Mouse (Mus musculus): ENCODE data around the gene Wdpcp. TPM values are rescaled to one million over a fixed set of nuclear protein-coding genes. Genes with fewer than 3 reads are reported as not detected.

The Wdpcp gene
- polyA plus RNA-seq, 1 experiment from 2014 or later: 6.7 TPM

DNA sequence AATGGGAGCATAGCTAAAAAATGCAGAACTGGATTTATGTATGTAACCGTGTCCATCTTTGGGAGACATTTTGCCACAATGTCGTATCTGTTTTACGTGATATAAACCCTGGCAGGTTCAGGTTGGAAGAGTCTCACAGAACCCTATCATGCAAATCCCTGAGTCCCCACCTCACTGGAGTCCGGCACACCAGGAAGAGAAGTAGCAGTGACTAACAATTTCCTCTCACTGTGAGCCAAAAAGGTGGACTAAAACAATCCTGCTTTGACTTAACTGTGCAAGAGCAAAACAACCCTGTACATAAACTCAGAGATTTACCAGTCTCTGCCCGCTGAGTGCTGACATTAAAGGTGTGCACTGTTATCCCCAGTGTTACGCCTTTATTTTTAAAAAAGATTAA, 5.1 kb upstream of the Wdpcp start:
- H3K27me3 ChIP-seq (ENCODE audit: insufficient read depth, low read length): no peaks in the 10 kb centered on the region
- no peak for ATAC-seq (replicated peaks; ENCODE audit: low FRiP score, low read depth)
- 0 out of 2 replicates have a peak, but pooled peaks cover 3% of the 10 kb centered on the region for H3K4me1 ChIP-seq (replicated peaks; ENCODE audit: insufficient read depth, low read length)
- H3K4me2 ChIP-seq (ENCODE audit: low read length): no peak overlapping the region
- H3K27ac ChIP-seq: no peak overlapping the region
- no peak overlapping the region for H3K4me3 ChIP-seq (replicated peaks; ENCODE audit: low read depth, low read length)
- H3K36me3 ChIP-seq (ENCODE audit: insufficient read depth, low read length): peaks cover 13% of the 10 kb centered on the region
- WGBS: 92% methylated on average over 6 of the region's 6 CpGs
- H3K9ac ChIP-seq (ENCODE audit: low read depth, low read length): no peak overlapping the region
- TF ChIP-seq CTCF (IDR thresholded peaks at IDR 0.05; ENCODE audit: low read depth): no peak
- no peaks in the 10 kb centered on the region for H3K9me3 ChIP-seq (replicated peaks; ENCODE audit: low read length)
- no peak for DNase-seq (ENCODE audit: low spot score)

DNA sequence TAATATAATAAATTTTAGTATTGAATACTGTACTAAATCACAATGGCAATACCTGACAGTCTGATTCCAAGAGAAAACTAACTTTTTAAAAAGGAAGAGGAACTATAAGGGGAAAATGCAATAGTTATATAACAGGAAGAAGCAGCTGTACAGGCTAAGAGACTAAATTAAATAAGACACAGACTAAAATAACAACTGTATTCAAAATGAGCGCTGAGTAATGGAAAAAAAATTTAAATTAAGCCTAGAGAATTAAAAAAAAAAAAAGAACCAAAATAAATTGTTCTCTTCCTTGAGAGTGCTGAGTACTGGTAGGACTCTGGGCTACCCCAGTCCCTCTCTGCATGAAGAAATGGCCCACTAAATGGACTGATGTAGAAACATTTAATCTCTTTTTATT, 4.3 kb upstream of the Wdpcp start:
- 80% methylated on average over 1 of the region's 1 CpGs for WGBS
- ATAC-seq (replicated peaks; ENCODE audit: low FRiP score, low read depth): no peak

DNA sequence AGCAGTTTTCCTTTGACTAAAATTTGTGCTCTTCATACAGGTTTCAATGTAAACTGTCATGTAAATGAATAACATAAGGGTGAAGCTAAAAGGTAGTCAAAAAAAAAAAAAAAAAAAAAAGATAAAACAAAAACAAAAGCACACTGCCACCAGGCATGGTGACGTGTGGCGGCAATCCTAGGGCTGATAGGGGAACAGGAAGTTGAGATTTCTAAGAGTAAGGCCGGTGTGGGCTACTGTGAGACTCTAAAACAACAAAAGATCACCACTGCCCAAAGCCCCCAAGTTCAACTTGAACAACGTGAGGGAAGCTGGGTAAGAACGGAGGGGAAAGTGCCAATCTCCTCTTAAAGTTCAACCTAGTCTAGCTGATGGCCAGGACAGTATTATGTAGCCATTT, 3.0 kb upstream of the Wdpcp start:
- H3K36me3 ChIP-seq (ENCODE audit: insufficient read depth, low read length): peaks cover 7% of the 10 kb centered on the region; the same call in 1 of the 2 replicates
- no peak for TF ChIP-seq CTCF (IDR thresholded peaks at IDR 0.05; ENCODE audit: low read depth)
- peak overlapping the region; percentile 65; the same call in 1 of the 2 replicates for H3K4me2 ChIP-seq (ENCODE audit: low read length)
- H3K9ac ChIP-seq (ENCODE audit: low read depth, low read length): no peak overlapping the region
- DNase-seq (ENCODE audit: low spot score) (no peak), ATAC-seq (replicated peaks; ENCODE audit: low FRiP score, low read depth) (no peak)
- no peaks in the 10 kb centered on the region for H3K9me3 ChIP-seq (replicated peaks; ENCODE audit: low read length)
- H3K27ac ChIP-seq: 0 out of 2 replicates have a peak overlapping the region, but pooled peaks have one; percentile 37
- no peak overlapping the region for H3K4me3 ChIP-seq (replicated peaks; ENCODE audit: low read depth, low read length)
- WGBS: 46% methylated on average over 5 of the region's 5 CpGs
- H3K4me1 ChIP-seq (replicated peaks; ENCODE audit: insufficient read depth, low read length): 0 out of 2 replicates have a peak, but pooled peaks cover 7% of the 10 kb centered on the region
- no peaks in the 10 kb centered on the region for H3K27me3 ChIP-seq (ENCODE audit: insufficient read depth, low read length)

More for the DNA sequence above, 4.3 kb upstream of the Wdpcp start:
- no peak for DNase-seq (ENCODE audit: low spot score)
- no peaks in the 10 kb centered on the region for H3K27me3 ChIP-seq (ENCODE audit: insufficient read depth, low read length)
- H3K4me2 ChIP-seq (ENCODE audit: low read length): no peak overlapping the region
- H3K9me3 ChIP-seq (replicated peaks; ENCODE audit: low read length): no peaks in the 10 kb centered on the region
- no peak overlapping the region for H3K4me3 ChIP-seq (replicated peaks; ENCODE audit: low read depth, low read length)
- no peak for TF ChIP-seq CTCF (IDR thresholded peaks at IDR 0.05; ENCODE audit: low read depth)
- no peak overlapping the region for H3K9ac ChIP-seq (ENCODE audit: low read depth, low read length)
- 0 out of 2 replicates have a peak, but pooled peaks cover 3% of the 10 kb centered on the region for H3K4me1 ChIP-seq (replicated peaks; ENCODE audit: insufficient read depth, low read length)
- H3K27ac ChIP-seq: 0 out of 2 replicates have a peak overlapping the region, but pooled peaks have one; percentile 42
- peaks cover 10% of the 10 kb centered on the region for H3K36me3 ChIP-seq (ENCODE audit: insufficient read depth, low read length)

- H3K9ac ChIP-seq (ENCODE audit: low read depth, low read length): no peak overlapping the region
- 0 out of 2 replicates have a peak overlapping the region, but pooled peaks have one; percentile 37 for H3K27ac ChIP-seq
- H3K9me3 ChIP-seq (replicated peaks; ENCODE audit: low read length): no peaks in the 10 kb centered on the region
- DNase-seq (ENCODE audit: low spot score) (peak; percentile 47), ATAC-seq (replicated peaks; ENCODE audit: low FRiP score, low read depth) (no peak)
- no peak overlapping the region for H3K4me3 ChIP-seq (replicated peaks; ENCODE audit: low read depth, low read length)
- peaks cover 7% of the 10 kb centered on the region; the same call in 1 of the 2 replicates for H3K36me3 ChIP-seq (ENCODE audit: insufficient read depth, low read length)
- no peaks in the 10 kb centered on the region for H3K27me3 ChIP-seq (ENCODE audit: insufficient read depth, low read length)
- peak overlapping the region; percentile 65 for H3K4me2 ChIP-seq (ENCODE audit: low read length)
- WGBS: 26% methylated on average over 3 of the region's 3 CpGs
- H3K4me1 ChIP-seq (replicated peaks; ENCODE audit: insufficient read depth, low read length): 0 out of 2 replicates have a peak, but pooled peaks cover 7% of the 10 kb centered on the region
- TF ChIP-seq CTCF (IDR thresholded peaks at IDR 0.05; ENCODE audit: low read depth): no peak
Measured at GRCm38 (mm10) chr11:21569456-21570108, 2.5 kb upstream of the Wdpcp start.

DNA sequence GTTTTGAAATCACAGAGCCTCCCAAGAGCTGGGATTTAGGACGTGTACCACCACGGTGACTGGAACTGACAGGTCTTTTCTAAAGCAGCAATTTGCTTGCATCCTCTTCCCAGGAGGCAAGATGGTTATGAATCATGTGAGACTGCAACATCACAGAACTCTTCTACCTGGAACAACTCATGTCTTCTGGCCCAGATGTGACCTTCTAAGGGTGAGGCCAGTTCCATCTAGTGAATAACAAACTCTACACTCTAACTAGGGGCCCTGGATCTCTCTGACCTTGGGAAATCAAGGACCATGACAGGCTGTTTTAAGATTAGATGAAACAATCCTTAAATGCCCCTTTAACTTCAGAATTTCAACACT, 1.9 kb upstream of the Wdpcp start:
- peaks cover 5% of the 10 kb centered on the region; the same call in 1 of the 2 replicates for H3K36me3 ChIP-seq (ENCODE audit: insufficient read depth, low read length)

GRCm38 (mm10) chr11:21570973-21571372, 1.1 kb upstream of the Wdpcp start:
- Histone ChIP-seq H3K27me3 (ENCODE audit: insufficient read depth, low read length) (no peaks in the 10 kb centered on the region), H3K4me2 (ENCODE audit: low read length) (peak overlapping the region; percentile 65), H3K27ac (peak overlapping the region; percentile 90), H3K4me1 (replicated peaks; ENCODE audit: insufficient read depth, low read length) (0 out of 2 replicates have a peak, but pooled peaks cover 7% of the 10 kb centered on the region), H3K9me3 (replicated peaks; ENCODE audit: low read length) (no peaks in the 10 kb centered on the region), H3K9ac (ENCODE audit: low read depth, low read length) (peak overlapping the region; percentile 80; the same call in 1 of the 2 replicates), H3K4me3 (replicated peaks; ENCODE audit: low read depth, low read length) (peak overlapping the region; percentile 87), H3K36me3 (ENCODE audit: insufficient read depth, low read length) (no peaks in the 10 kb centered on the region; the same call in 1 of the 2 replicates)
- 5% methylated on average over 10 of the region's 10 CpGs for WGBS
- DNase-seq (ENCODE audit: low spot score): peak; percentile 24
- ATAC-seq (replicated peaks; ENCODE audit: low FRiP score, low read depth): no peak
- TF ChIP-seq CTCF (IDR thresholded peaks at IDR 0.05; ENCODE audit: low read depth): no peak

More for the DNA sequence above, 1.9 kb upstream of the Wdpcp start:
- ATAC-seq (replicated peaks; ENCODE audit: low FRiP score, low read depth) (no peak), DNase-seq (ENCODE audit: low spot score) (no peak)
- TF ChIP-seq CTCF (IDR thresholded peaks at IDR 0.05; ENCODE audit: low read depth): no peak
- Histone ChIP-seq H3K27me3 (ENCODE audit: insufficient read depth, low read length) (no peaks in the 10 kb centered on the region), H3K4me2 (ENCODE audit: low read length) (peak overlapping the region; percentile 65), H3K4me3 (replicated peaks; ENCODE audit: low read depth, low read length) (no peak overlapping the region), H3K4me1 (replicated peaks; ENCODE audit: insufficient read depth, low read length) (0 out of 2 replicates have a peak, but pooled peaks cover 7% of the 10 kb centered on the region), H3K9ac (ENCODE audit: low read depth, low read length) (no peak overlapping the region), H3K9me3 (replicated peaks; ENCODE audit: low read length) (no peaks in the 10 kb centered on the region), H3K27ac (peak overlapping the region; percentile 51; the same call in 1 of the 2 replicates)
- 53% methylated on average over 2 of the region's 2 CpGs for WGBS
